Mouse (Mus musculus) midbrain, embryonic 11.5 days (tissue): Measurements from ENCODE around the gene Tmem132c. TPM values are rescaled to one million over a fixed set of nuclear protein-coding genes. Genes with fewer than 3 reads are reported as not detected.

Experiments
- ATAC-seq: fragments of 200-750 bp; cut with Nextera tagmentation; 2 replicates; pipeline ENCODE4 v1.8.0; 2017; ENCODE audit warnings: moderate TSS enrichment, moderate library complexity; ENCODE audit not compliant: low FRiP score
- DNase-seq: peaks from one replicate; pipeline ENCODE4 v3.0.0; 2015; ENCODE audit warnings: low spot score; ENCODE audit errors: missing footprints
- H3K27ac ChIP-seq: fragments of 300-500 bp; sonication (generic); 2 replicates; pipeline ENCODE4 v1.5.1; 2014; ENCODE audit warnings: low read depth, low read length
- H3K27me3 ChIP-seq: fragments of 300-500 bp; sonication (generic); 2 replicates; pipeline ENCODE4 v1.6.1; 2014; ENCODE audit warnings: mild to moderate bottlenecking, low read length, moderate library complexity, mixed read lengths; ENCODE audit not compliant: control insufficient read depth, insufficient read depth
- H3K36me3 ChIP-seq: fragments of 300-500 bp; sonication (generic); 2 replicates; pipeline ENCODE4 v1.6.1; 2014; ENCODE audit warnings: mild to moderate bottlenecking, low read length, moderate library complexity, mixed read lengths; ENCODE audit not compliant: control insufficient read depth, insufficient read depth
- H3K4me1 ChIP-seq: fragments of 300-500 bp; sonication (generic); 2 replicates; pipeline ENCODE4 v1.6.1; 2014; ENCODE audit warnings: low read length; ENCODE audit not compliant: control insufficient read depth, insufficient read depth
- H3K4me2 ChIP-seq: fragments of 300-500 bp; sonication (generic); 2 replicates; pipeline ENCODE4 v1.6.1; 2014; ENCODE audit warnings: mild to moderate bottlenecking, moderate library complexity
- H3K4me3 ChIP-seq: fragments of 300-500 bp; sonication (generic); 2 replicates; pipeline ENCODE4 v1.5.1; 2014; ENCODE audit warnings: low read depth, low read length
- H3K9ac ChIP-seq: fragments of 300-500 bp; sonication (generic); 2 replicates; pipeline ENCODE4 v1.6.1; 2014; ENCODE audit warnings: low read length
- H3K9me3 ChIP-seq: fragments of 300-500 bp; sonication (generic); 2 replicates; pipeline ENCODE4 v1.6.1; 2016; ENCODE audit warnings: low read length; ENCODE audit not compliant: control insufficient read depth
- WGBS: fragments of 180-500 bp; shearing (Covaris S2); extraction: QIAGEN DNeasy Blood & Tissue Kit; methylation state at CpG from one replicate; pipeline ENCODE4 v1.1.7; 2014; 5-methylcytosine and 5-hydroxymethylcytosine counted together
- polyA plus RNA-seq: library from polyadenylated mRNA; unstranded; fragments of >200 nt; fragmentation: Nextera tagmentation; extraction: Ambion mirVana; gene quantifications from 2 replicates; pipeline ENCODE4 v1.2.1, GENCODE M21; 2014

The Tmem132c gene
- polyA plus RNA-seq, 1 experiment from 2014 or later: 16.3 TPM

DNA sequence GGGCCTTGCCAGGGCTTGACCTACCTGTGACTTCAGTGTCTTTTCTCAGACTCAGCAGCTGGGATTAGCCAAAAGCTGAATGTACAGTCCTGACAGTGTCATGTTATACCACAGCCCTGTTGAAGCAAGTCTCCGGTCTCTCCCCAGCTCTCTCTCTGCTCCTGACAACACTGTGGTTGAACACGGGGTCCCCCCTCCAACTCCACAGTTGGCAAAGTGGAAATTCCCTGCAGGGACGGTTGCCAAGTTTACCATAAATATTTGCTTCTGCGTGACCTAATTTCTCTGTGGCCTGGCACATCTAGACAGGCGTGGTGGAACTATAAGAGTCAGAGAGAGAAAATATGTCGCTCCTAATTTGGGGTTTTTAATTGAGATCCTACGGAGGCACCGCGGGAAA is 274.4 kb downstream of the Tmem132c start:
- Histone ChIP-seq H3K9ac (no peak overlapping the region), H3K36me3 (no peaks in the 10 kb centered on the region), H3K4me3 (no peak overlapping the region), H3K9me3 (no peaks in the 10 kb centered on the region), H3K4me2 (no peak overlapping the region), H3K27ac (no peak overlapping the region), H3K4me1 (peaks cover 2% of the 10 kb centered on the region; the same call in 1 of the 2 replicates), H3K27me3 (no peaks in the 10 kb centered on the region)
- no peak for ATAC-seq
- 90% methylated on average over 9 of the region's 9 CpGs for WGBS
- no peak for DNase-seq

GRCm38 (mm10) chr5:127522744-127523476 is 281.3 kb downstream of the Tmem132c start:
- peak; percentile 85 for DNase-seq
- ATAC-seq: no peak
- WGBS: 70% methylated on average over 9 of the region's 9 CpGs

DNA sequence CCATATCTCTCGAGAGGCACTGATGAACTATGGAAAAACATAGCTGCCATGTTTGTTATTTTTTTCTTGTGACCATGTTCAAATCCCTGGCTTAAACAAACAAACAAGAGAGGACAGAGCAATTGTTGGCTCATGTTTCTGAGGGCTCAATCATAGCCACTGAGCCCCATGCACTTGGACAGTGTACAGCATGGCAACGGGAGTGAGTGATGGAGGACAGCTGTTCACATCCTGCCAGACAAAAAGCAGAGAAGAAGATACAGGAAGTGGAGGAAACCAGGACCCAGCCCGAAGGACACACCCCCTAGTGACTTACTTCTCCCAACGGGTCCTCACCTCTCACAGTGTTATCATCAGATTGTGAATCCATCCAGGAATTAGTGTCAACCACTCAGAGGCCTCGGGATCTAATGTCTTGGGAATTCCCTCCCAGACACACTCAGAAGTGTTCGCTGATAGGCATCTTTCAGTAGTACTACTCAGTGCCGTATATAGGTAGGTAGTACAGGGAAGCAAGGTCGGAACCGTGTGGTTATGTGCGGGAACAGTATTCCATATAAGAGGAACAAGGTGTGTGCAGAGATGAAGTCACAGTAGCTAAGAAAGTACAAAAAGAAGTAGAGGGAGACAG is 285.9 kb downstream of the Tmem132c start:
- ATAC-seq (no peak), DNase-seq (peak; percentile 67)
- no peaks in the 10 kb centered on the region for H3K9me3 ChIP-seq
- no peaks in the 10 kb centered on the region for H3K27me3 ChIP-seq
- 84% methylated on average over 10 of the region's 10 CpGs for WGBS
- H3K4me3 ChIP-seq: no peak overlapping the region
- H3K36me3 ChIP-seq: no peaks in the 10 kb centered on the region
- no peaks in the 10 kb centered on the region for H3K4me1 ChIP-seq
- no peak overlapping the region for H3K4me2 ChIP-seq
- H3K27ac ChIP-seq: no peak overlapping the region
- H3K9ac ChIP-seq: no peak overlapping the region

More at GRCm38 (mm10) chr5:127522744-127523476, 281.3 kb downstream of the Tmem132c start:
- Histone ChIP-seq H3K27me3 (no peaks in the 10 kb centered on the region), H3K36me3 (no peaks in the 10 kb centered on the region), H3K9ac (no peak overlapping the region), H3K4me1 (peaks cover 5% of the 10 kb centered on the region; the same call in 1 of the 2 replicates), H3K4me3 (no peak overlapping the region), H3K27ac (no peak overlapping the region), H3K4me2 (no peak overlapping the region), H3K9me3 (no peaks in the 10 kb centered on the region)

DNA sequence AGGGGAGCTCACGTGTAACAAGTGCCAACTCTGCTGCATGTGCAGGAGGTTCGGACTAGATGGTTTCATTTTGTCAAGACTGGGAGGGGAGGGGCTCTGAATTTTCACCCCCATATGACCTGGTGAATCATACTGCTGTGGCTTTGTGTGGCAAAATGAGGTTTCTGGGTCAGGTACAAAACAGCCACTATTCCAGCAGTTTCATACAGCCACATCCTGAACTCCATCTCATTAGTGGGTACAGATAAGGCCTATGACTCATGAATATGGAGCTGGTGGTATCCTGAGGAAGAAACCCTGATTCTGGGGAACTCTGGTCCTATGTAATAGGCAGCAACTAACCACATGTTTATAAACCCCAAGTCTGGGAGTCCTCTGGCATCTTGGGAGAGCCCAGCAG is 295.9 kb downstream of the Tmem132c start:
- Histone ChIP-seq H3K27ac (no peak overlapping the region), H3K9ac (no peak overlapping the region), H3K4me2 (no peak overlapping the region), H3K4me1 (no peaks in the 10 kb centered on the region), H3K36me3 (no peaks in the 10 kb centered on the region), H3K9me3 (no peaks in the 10 kb centered on the region), H3K27me3 (no peaks in the 10 kb centered on the region), H3K4me3 (no peak overlapping the region)
- DNase-seq: no peak
- 86% methylated on average over 2 of the region's 2 CpGs for WGBS
- ATAC-seq: no peak

DNA sequence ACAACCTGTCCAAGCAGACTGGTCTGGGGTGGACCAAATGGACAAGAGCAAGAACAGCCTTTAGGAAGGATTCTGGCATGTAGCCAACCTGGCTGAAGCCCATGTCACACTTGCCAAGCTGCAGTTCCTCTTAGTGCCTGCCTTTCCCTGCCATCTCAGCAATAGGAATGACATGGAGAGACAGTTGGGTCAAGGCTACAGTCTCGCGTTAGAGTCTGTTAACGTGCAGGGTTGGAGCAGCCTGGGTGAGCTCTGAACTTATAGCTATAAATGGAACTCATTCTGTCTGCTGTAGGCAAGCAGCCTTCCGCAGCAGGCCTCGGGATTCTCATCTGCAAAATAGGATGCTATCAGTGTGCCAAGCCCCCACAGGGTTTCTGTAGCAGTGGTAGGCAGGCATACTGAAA is 305.0 kb downstream of the Tmem132c start:
- Histone ChIP-seq H3K27me3 (no peaks in the 10 kb centered on the region), H3K4me3 (no peak overlapping the region), H3K4me1 (no peaks in the 10 kb centered on the region), H3K27ac (no peak overlapping the region), H3K4me2 (no peak overlapping the region), H3K36me3 (no peaks in the 10 kb centered on the region; the same call in 1 of the 2 replicates), H3K9me3 (no peaks in the 10 kb centered on the region), H3K9ac (no peak overlapping the region)
- DNase-seq: no peak
- ATAC-seq: no peak
- WGBS: 93% methylated on average over 5 of the region's 5 CpGs

DNA sequence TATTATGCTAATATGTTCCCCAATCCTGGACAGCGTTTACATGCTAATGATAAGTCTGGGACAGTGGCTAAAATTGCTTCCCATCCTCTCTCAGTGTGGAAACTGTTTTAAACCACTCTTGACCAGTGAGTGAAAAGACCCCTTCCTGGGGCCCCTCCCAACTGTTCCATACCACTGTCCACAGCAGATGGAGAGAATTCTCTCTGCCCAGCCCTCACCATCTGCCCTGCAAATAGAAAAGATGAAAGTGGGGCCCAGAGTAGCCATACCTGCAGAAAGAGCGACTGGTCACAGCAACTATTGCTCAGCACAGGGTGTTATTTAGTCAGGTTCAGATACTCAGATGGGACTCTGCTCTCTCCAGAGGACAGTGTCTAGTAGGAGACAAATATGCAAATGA is 306.5 kb downstream of the Tmem132c start:
- H3K36me3 ChIP-seq: no peaks in the 10 kb centered on the region; the same call in 1 of the 2 replicates
- DNase-seq (no peak), ATAC-seq (no peak)
- no peak overlapping the region for H3K27ac ChIP-seq
- 81% methylated on average over 2 of the region's 2 CpGs for WGBS
- H3K4me3 ChIP-seq: no peak overlapping the region
- no peaks in the 10 kb centered on the region for H3K4me1 ChIP-seq
- H3K9ac ChIP-seq: no peak overlapping the region
- H3K4me2 ChIP-seq: no peak overlapping the region
- no peaks in the 10 kb centered on the region for H3K9me3 ChIP-seq
- H3K27me3 ChIP-seq: no peaks in the 10 kb centered on the region

GRCm38 (mm10) chr5:127561086-127561485 is 319.5 kb downstream of the Tmem132c start:
- Histone ChIP-seq H3K9me3 (no peaks in the 10 kb centered on the region), H3K27me3 (no peaks in the 10 kb centered on the region), H3K36me3 (no peaks in the 10 kb centered on the region), H3K4me2 (no peak overlapping the region), H3K4me3 (no peak overlapping the region), H3K4me1 (no peaks in the 10 kb centered on the region), H3K9ac (no peak overlapping the region), H3K27ac (no peak overlapping the region)
- ATAC-seq: no peak
- no peak for DNase-seq
- WGBS: 89% methylated on average over 3 of the region's 3 CpGs

DNA sequence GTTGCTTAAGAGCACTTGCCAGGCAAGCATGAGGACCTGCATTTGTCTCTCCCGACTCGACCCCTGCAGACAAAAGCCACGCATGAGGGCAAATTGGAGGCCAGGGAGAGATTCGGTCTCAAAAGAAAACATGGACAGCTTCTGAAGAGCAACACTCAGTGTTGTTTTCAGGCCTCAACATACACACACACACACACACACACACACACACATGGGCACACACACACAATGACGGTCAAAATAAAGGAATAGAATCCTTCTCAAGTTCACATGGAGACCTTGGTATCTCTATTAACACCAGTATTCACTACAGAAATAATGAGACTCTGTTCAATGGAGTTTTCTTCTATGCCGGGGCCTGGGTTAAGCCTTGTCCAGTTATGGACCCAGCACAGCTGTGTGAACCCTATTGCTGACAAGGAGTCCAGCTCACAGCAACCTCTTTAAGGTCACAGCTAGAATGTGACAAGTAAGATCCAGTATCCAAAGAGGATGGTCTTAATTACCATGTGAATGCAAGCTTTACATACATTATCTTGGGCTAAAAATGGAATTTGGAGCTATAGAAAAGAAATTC is 325.6 kb downstream of the Tmem132c start:
- DNase-seq: peak; percentile 87
- no peaks in the 10 kb centered on the region for H3K9me3 ChIP-seq
- peak; percentile 89 for ATAC-seq

GRCm38 (mm10) chr5:127577419-127577818 is 335.8 kb downstream of the Tmem132c start:
- WGBS: 57% methylated on average over 8 of the region's 8 CpGs
- Histone ChIP-seq H3K4me2 (no peak overlapping the region), H3K4me1 (no peaks in the 10 kb centered on the region), H3K9me3 (no peaks in the 10 kb centered on the region), H3K27me3 (no peaks in the 10 kb centered on the region), H3K4me3 (no peak overlapping the region), H3K9ac (no peak overlapping the region), H3K36me3 (no peaks in the 10 kb centered on the region), H3K27ac (no peak overlapping the region)
- DNase-seq (peak; percentile 89), ATAC-seq (no peak)

More for the DNA sequence above, 325.6 kb downstream of the Tmem132c start:
- Histone ChIP-seq H3K27me3 (no peaks in the 10 kb centered on the region), H3K36me3 (no peaks in the 10 kb centered on the region), H3K4me3 (no peak overlapping the region), H3K9ac (no peak overlapping the region), H3K4me1 (peaks cover 15% of the 10 kb centered on the region), H3K4me2 (no peak overlapping the region), H3K27ac (peak overlapping the region; percentile 42)
- WGBS: 25% methylated on average over 6 of the region's 6 CpGs
